Mouse (Mus musculus): ENCODE measurements at regions not wholly inside any gene's neighbourhood (a gene's known extent, or its start where the extent isn't known, plus 50 kb on each side); places are given as distances from the start of the nearest gene placed in this dataset.

DNA sequence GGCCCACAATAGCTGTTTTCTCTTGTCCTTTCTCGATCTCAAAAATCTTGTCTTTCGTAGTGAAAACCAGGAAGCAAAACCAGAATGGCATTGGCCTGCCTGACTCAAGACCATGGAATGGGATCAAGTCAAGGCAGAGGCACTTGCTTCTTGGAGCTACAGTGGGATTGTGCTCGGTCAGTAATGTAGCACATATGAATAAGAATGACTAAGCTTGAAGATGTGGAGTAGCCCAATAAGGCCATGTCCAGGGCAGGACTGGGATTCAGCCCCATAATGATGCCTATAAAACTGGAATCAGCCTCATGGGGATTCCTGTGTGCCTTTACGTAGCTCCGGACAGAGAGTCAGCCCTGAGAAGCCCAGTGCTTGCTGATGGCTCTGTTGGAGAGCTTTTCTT is 347.2 kb upstream of the Ubash3b start:
- TF ChIP-seq POLR2A (IDR thresholded peaks at IDR 0.05; ENCODE audit: insufficient read depth, low read depth, low read length) (no peak), CTCF (IDR thresholded peaks at IDR 0.05; ENCODE audit: insufficient read depth, low read depth, low read length) (no peak)
